Mouse (Mus musculus) thymus, postnatal 36 days (tissue): ENCODE data around the gene Ntn3.

Experiments
- DNase-seq, 2 experiments: peaks; one replicate each; pipeline ENCODE4 v3.0.0; 2022; ENCODE audit warnings: mixed read lengths in 2 of 2

Gene Ntn3

DNA sequence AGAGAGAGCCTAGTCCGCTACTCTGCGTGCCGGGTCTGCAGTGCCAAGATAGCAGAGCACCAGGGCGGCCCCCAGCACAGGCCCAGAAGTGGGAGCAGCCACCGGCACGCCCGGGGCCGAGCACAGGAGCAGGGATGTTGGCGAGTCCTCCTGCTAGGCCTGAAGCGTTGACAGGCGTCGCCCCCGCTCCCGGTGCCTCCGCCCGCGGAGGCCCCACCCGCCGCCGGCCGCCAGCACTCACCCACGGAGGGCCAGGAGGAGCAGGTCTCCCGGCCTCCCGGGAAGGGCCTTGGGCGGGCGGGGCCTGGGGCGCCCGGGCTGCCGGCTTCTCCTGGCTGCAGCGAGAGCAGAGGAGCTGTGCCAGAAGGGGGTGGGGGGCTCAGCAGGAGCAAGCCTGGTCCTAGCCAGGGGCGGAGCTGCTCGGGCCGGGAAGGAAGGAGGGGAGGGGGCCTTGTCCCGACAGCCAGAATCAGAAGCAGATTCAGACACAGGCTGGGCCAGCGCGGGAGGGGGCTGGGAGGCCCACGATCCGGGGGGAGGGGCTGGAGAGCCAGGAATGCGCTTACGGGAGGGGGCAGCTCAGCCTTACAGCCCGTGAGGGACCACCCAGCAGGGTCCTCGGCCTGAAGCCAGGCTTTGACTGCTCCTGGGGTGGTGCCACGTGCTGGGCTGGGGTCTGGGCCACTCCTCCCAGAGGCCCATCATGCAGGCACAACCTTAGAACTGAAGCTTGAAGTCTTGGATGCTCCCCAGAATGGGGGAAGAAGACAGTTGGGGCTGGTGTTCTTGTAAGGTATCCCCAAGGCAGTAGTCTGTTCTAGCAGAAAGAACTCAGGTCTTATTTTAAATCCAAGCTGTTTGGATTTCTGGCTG lies at the start of gene Ntn3:
TSS of gene Ntn3 (minus strand) at position 489 of the 873 bp plus-strand sequence.
- DNase-seq, result no peak

DNA sequence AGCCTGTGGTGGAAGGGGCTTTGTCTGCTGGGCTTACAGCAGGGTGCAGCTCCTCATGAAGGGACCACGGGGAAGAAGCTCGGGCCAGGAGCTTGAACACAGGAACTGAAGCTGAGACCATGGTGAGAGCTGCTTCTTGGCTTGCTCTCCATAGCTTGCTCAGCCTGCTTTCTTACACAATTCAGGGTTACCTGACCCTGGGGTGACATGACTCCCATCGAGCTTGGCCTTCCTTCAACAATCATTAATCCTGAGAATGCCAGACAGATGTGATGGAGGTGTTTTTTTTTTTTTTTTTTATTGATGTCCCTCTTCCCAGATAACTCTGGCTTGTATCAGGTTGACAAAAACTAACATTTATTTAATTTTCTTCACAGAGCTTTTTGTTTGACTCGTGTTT lies 49.6 kb upstream of the Ntn3 start:
- DNase-seq, result no peak

DNA sequence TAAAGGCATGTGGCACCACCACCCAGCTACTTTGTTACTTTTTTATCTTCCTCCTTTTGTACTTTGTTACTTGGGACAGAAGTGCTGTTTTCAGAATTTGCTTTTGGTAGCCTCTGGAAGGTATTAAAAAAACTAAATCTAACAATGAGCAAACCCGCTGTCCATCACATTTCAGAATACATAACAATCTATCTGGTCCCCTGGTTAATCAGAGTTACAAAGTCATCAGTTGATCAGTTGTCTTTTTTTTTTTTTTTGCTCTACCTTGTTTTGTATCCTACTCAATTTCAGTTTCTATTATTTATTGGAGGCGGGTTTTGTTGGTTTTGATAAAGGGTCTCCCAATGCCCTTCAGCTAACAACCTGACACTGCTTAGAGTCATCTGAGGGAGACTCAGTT lies 43.0 kb upstream of the Ntn3 start:
- no peak for DNase-seq

DNA sequence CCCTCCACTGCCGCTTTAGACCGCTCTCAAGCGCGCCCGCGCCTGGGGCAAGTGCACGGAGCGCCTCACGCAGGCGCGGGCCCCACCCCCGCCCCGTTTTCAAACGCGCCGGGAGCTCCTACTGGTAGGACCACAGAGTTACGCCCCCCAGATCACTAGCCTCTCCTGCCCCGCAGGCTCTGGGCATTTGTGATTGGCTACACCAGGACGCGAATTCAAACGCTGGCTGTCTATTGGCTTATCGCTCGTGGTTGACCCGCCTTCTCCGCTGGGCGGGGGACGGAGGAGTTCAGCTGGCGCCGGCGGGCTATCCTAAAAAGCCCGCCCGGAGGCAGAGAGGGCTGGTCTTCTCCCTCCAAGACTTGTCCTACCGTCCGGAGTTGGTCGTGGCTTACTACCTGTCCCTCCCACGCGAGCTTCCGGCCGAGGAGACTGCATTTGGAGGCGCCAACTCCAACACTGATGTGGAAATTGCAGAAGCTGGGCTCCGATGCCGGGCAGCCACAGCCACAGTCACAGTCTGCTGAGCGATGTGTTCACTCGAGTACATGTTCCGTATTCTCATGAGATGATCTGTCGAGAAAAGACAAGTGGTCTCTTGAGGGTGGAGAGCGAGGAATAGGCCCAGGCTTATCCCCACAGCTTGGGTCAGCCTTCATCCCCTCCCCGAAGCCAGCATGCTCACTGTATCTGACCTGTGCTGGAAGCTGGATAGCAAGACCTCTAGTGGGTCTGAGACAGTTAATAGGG lies 42.2 kb upstream of the Ntn3 start, which contains the start of gene Ccnf:
TSS of gene Ccnf (minus strand) at position 165 of the 750 bp plus-strand sequence.
- peak; percentile 96 to 97 for DNase-seq

DNA sequence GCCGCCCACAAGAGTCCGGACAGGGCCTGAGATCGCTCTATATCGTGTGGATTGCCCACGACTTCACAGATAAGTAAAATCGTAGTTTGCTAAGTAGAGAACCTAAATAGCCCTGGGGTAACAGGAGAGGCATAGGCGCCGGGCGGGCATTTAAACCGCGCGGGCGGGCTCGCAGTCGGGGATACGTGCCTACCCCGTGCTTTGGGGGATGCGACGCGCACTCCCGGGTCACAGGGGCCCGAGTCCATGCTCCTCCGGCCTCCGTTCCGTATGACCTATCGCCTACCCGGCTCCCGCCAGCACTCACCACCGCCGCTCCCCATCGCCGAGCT lies 41.6 kb upstream of the Ntn3 start:
- DNase-seq, result no peak

DNA sequence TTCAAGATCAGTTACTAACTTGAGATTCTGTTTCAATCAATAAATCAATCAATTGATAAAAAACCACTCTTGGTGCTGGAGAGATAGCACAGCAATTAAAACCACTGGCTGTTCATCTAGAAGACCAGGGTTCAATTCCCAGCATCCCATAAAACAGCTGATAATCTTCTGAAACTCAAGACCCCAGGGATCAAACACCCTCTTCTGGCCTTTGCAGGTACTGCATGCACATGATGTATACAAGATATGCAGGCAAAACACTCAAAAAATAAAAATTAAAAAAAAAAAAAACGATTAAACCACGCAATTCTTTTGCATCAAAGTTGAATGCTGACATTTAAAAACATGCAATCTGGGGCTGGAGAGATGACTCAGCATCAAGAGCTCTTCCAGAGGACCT lies 39.3 kb upstream of the Ntn3 start:
- DNase-seq, result no peak

DNA sequence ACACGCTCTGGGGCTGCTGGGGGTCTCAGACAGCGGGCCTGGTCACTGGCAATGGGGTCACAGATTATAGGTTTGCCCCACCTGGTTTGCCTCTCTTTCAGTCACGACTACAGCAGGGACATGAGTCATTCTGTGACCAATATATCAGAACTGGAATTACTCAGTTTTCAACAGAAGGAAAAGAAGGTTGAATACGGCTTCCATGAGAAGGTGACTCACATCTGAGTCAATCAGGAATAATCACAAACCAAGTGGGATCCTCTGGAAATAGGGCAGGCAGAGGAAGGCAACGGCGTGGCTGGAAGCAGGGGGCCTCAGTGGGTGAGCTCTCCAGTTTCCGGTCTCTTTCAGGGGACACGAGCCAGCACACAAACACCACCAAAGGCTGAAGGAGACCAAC lies 34.7 kb upstream of the Ntn3 start:
- DNase-seq, result no peak

DNA sequence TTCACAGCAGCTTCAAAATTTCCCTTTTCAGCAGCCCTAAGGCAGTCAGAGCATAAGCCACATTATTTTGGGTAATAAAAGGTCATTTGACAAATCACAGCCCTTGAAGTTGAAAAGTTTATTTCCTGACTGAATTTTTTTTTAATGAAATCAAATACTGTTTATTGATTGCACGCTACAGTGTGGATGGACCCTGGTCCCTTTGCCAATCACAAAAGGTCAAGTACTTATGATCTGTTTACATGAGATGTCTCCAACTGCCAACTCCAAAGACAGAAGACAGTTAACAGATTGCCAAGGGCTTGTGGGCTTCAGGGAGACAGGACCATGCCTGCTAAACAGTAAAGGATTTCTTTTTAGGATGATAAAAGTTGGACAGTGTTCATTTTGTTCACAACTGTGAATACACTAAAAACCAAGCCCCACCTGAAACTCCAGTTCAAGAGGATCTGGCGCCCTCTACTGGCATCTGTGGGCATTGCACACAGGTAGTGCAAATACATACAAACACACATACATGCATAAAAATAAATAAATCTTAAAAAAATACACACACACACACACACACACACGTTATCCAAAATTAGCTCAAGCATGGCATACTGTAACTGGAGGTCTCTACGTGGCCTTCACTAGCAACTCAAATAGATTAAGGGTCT lies 34.1 kb upstream of the Ntn3 start:
- DNase-seq, result peak; percentile 46 to 54

DNA sequence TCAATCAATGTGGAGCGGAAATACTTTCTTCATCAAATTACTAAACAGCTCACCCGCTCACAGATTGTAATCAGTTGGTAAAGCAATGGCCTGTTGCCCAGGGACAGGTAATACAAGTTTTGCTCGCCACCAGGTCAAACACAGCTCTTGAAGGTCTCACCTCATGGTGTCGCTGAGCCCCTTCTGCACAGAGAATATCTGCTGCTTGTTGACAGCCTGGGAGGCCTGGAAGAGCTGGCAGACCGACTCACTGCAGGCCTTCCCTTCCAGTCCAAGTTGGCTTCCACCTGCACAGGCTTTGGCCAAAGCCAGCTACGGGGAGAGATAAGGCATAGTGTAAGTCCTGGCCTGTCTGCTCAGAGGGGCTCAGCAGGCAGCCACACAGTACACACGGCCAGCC lies 27.6 kb upstream of the Ntn3 start:
- DNase-seq, result no peak

DNA sequence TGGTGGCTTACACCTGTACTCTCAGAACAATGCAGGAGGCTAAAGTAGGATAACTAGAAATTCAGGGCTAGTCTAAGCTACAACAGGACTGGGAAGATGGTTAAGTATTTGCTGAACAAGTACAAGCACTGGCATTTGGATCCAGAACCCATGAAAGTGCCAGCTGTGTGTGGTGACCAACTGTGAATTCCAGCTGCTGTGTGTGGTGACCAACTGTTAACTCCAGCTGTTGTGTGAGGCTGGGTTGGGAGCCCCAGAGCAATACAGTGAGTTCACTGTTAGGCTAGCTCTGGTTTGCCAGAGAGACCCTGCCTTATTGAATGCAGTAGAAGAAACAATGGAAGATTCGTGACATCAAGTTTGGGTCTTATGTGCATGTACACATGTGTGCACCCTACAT lies 27.1 kb upstream of the Ntn3 start:
- no peak for DNase-seq

DNA sequence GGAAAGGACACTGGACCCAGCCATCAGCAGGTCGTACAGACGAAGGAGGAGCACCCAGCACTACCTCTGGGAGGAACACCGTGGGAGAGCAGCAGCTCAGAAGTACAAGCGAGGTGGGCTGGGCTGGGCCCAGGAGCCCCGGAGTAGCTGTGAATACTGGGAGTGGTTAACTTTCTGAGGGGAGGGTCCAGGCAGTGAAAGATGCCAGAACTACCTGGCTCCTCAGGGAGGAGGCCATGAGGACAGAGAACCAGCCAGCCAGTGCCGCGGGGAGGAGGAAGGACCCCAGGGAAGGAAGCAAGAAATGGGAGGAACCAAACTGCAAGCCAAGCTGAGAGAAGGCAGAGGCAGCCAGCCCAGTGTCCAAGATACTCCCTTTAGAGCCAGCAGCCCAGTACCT lies 18.6 kb upstream of the Ntn3 start:
- no peak for DNase-seq

DNA sequence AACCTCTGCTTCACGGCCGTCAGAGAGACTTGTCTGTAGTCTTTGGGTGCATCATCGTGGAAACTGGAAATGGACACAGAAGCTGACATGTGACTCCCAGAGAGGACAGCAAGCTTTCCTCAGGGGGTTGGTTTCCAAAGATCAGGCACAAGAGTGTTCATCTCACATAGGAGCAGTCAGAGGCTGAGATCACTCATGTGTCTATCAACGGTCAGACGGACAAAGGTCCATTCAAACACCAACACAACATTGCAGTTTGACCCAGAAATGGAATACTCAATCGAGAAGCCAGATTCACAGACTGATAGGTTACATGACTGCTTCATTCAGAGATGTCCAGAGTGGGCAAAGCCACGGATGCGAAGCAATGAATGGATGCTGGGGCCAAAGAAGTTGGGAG lies 17.4 kb upstream of the Ntn3 start:
- DNase-seq, result no peak

DNA sequence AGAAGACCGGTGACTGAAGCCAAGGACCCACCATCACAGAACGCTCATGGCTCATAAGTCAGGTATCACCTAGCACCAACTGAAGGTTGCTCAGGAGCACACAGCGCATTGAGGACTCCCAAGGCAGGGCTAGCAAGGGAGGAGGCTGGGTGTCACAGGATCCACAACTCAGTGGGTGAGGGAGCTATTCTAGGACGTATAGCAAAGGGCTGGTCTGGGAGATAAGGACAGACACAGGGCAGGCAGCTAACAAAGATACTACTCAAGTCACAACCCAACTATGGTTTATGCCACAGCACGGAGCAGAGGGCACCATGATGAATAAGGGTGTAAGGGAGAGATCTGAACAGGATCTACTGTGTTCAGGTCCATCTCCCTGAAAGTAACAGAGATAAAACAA lies 16.5 kb upstream of the Ntn3 start:
- no peak for DNase-seq

DNA sequence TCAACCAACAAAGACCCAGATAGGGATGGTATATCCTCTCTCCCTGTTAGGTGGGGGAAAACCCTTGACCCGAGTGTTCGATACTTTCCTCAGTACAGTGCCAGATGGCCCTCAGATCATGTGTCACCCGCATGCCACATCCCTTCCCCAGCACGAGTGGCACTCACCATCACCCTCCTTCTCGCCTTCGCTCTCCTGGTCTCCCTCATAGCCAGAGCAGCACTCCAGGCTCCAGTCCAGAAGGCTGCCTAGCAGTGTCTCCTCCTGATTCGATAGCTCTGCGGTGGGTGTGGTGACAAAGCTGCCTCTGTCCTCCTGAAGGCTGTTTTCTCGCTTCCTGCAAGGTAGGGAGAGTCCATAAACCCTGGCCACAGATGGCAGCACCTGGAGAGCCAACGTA lies 15.4 kb upstream of the Ntn3 start:
- DNase-seq, result no peak

DNA sequence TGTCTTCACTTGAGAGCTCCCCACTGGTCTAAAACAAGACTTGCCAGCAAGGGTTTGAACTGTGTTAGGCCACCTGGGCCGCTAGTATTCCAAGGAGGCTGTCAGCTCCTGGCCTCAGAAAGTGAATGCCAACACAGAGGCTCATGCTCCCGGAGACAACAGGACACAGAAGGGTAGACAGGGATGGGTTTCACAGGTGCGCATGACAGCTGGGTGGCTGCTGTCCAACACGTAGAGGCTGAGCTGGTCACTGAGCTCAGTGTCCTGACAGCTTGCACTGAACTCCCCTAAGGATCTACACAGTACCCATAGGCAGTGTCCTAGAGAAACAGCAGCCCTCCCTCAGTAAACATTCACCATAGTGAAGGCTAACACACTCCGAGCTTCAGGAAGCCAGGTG lies 14.2 kb upstream of the Ntn3 start:
- no peak for DNase-seq

DNA sequence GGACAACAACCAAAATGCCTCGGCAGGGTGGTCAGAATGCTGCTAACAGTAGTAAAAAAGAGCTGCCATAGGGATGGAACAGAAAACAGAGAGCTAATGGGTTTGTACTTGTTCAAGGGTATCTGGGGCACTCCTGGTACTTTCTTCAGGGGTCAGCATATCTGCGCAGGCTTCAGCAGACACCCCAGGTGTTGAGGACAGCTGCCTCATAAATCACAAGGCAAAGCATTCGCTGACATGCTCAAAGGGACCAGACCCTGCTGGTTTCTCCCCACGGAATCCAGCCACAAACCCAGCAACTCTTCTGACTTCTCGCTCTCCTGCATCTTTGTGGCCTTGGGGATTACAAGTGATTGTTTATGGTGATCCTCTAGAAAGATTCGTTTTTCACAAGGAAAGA lies 13.3 kb upstream of the Ntn3 start:
- no peak for DNase-seq

DNA sequence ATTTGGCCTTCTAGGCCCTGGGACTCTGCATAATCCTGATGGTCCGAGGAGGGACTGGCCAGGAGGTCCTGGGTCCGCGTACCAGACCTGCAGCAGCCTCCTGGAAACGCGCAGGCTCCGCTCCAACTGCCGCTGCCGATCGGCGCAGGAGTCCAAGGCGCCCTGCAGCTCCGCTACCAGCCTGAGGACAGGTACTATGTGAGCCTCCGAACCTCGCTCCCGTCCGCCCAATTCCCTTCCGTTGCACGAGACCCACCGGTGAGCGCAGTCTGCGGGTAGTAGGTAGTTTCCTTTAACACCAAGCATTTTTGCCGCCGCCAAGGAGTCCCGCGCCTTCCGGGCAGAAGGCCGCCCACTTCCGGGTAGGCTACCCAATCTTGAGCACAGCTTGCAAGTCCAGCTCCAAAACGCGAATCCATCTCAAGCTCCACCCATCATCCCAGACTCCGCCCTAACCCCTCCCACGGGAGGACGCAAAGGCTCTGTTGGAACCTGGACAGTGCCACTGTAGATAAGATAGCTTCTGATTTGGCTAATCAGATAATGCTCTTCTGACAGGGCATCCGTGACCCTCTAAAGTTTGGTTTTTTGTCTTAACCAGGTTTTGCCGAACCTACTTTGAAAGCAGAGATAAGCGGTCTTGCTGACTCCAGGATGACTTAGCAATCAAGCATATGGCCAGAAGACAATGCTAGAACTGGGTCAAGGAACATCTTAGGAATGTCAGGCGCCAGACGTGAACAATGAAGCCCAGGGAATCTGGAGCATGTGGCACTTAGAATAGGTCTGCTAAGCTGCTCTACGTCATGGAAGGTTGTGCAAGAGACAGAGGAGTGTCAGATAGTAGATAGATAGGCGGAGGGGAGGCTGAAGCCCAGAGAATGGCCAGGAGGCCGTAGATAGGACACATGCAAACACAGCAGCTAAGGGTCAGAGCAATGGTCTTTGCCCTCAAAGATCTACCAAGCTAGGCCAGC lies 11.4 kb upstream of the Ntn3 start, which contains the start of gene Tedc2:
TSS of gene Tedc2 (minus strand) at position 417 of the 977 bp plus-strand sequence.
- peak; percentile 90 to 92 for DNase-seq

DNA sequence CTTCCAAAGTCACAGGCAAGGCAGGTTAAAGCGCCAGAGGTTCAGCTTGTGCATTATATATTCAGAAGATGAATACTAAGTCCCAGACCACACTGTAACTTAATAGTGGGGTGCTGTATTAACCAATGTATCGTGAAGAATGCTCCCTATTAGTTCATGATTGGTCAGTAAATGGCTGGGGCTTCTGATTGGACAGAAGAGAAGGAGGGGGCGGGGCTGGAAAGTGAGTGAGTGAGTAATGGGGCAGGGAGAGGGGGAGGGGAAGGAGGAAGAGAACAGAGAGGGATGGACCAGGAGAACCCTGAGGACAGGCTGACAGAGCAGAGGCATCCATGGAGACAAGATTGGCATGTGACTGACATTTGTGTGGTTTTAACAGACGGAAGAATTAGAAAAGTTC lies 7.5 kb upstream of the Ntn3 start:
- DNase-seq, result no peak

DNA sequence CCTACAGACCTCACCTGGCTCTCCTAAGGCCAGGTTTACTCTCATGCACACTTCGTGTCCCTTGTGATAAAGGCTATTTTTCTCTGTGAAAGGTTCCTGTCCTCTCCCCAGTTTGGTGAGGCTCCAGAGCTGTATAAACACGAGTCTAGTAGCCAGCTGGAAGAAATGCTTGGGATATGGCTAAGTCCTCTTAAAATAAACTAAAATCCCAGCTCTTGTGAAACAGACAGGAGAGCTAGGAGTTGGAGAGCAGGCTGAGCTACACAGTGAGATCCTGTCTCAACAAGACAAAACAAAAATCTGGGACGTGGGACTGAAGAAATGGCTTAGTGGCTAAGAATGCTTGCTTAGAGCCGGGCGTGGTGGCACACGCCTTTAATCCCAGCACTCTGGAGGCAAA lies 3.9 kb upstream of the Ntn3 start:
- DNase-seq, result no peak

DNA sequence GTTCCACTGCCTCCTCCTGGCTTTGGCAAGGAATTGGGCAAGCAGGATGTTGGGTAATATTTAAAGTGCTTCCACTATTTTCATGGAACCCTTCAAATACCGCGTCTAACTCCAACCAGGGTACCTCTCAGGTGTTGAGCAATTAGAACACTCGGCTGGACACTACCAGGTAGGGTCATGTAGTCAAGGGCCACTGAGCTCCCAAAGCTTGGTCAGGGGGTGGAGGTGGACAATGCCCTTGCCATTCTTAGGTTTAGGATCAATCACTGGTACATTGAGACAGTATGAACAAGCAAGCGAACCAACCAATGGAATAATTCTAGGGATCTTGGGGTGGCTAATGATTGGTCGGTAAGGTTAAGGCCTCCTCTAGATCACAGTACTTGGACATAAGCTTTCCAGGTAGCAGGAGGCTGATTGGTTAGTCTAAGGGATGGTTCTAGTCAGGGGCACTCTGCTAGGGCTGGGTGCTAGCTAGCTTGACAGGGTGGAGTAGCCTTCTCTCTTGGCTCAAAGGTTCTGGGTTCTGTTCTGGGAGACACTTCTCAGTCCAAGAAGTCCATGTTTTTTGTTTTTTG lies 3.2 kb upstream of the Ntn3 start:
- DNase-seq, result no peak

DNA sequence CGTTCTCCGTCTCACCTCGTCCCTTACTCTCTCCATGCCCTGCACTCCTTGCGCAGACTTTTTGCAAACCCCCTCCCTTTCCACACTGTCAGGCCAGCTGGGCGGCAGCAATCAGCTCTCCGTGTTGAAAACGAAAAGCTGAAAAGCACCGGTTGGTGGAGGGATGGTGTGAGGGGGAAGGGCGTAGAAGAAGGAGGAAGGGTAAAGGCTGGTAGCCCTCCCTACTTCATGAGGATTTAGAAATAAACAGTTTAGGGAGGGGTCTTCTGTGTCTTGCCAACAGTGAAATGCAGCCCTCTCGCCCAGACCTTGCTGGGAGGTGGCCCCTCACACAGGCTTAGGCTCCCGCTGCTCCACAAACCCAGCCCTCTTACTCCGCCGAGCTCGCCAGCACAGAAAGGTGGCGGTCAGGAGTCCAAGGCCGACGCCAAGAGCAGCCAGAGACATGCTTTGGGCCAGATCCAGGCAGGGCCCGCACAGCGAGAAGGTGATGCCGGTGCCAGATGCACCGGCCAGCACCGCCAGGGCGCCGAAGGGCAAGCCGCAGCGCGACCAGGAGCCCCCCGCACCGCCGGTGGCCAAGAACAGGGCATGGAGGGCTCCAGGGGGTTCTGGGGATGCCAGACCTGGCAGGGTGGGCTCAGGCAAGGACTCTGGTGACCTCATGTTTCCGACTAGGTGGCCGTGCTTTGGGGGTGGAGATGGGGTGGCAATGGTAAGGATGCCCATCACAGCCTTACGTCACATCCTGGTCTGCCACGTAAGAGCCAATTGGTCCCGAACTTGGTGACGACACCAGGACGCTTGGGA lies 2.5 kb upstream of the Ntn3 start:
- DNase-seq, result no peak
